Mouse (Mus musculus): ENCODE results near the gene Def6.

- TF ChIP-seq CTCF (IDR thresholded peaks at IDR 0.05; ENCODE audit: low read depth), result no peak
- TF ChIP-seq EP300 (optimal IDR thresholded peaks at IDR 0.05), result no peak
These were observed 27.1 kb downstream of the Def6 start for GRCm38 (mm10) chr17:28234641-28235040.
